Comparison of ENCODE assay signal across 10 mouse cellular contexts in the genomic region with DNA sequence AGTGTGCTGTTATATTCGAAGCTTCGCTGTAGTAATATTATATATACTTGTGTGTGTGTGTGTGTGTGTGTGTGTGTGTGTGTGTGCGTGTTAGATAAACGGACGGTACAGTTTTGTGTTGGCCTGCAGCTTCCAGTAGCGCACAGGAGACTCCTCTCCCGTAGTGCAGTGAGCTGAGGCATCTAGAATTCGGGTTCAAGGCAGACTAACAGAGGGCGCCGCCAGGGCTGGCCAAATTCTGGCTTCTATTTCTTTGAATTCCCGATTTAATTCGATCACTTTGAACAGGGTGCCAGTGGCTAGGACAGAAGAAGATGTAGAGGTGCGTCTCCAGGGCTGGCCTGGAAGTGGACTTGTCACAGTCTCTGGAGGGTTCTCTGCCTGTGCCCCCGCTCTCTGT. TPM values are rescaled to one million over a fixed set of nuclear protein-coding genes. Genes with fewer than 3 reads are reported as not detected.
DNase-seq lines count a peak whose midpoint lies in the region; ATAC-seq and TF ChIP-seq lines count a peak whose summit lies in the region.
"Had no signal": no experiment of that assay in that cellular context is flagged by ENCODE, and none has a peak within 500 bp of the region (broad histone marks: within the 10 kb centered on the region; RNA-seq: fewer than 3 reads in every experiment).

No protein-coding gene starts in this region.

- TF ChIP-seq CTCF in intestine, postnatal 0 days (IDR thresholded peaks at IDR 0.05; ENCODE audit: low read depth), result no peak
- no peak for TF ChIP-seq CTCF in midbrain, postnatal 0 days (IDR thresholded peaks at IDR 0.05)

- 16% methylated on average over 14 of the region's 14 CpGs for WGBS in heart, embryonic 15.5 days
- WGBS in embryonic facial prominence, embryonic 15.5 days, result 15% methylated on average over 14 of the region's 14 CpGs
- 23% methylated on average over 14 of the region's 14 CpGs for WGBS in intestine, postnatal 0 days
- 13% methylated on average over 14 of the region's 14 CpGs for WGBS in midbrain, postnatal 0 days

- H3K9me3 ChIP-seq in heart, embryonic 15.5 days (replicated peaks), result no peaks in the 10 kb centered on the region
- no peaks in the 10 kb centered on the region for H3K9me3 ChIP-seq in embryonic facial prominence, embryonic 15.5 days (replicated peaks)
- H3K9me3 ChIP-seq in intestine, postnatal 0 days (ENCODE audit: control insufficient read depth), result no peaks in the 10 kb centered on the region
- H3K9me3 ChIP-seq in midbrain, postnatal 0 days (ENCODE audit: low read length), result no peaks in the 10 kb centered on the region

- H3K27ac ChIP-seq in heart, embryonic 15.5 days, result no peak overlapping the region
- H3K27ac ChIP-seq in embryonic facial prominence, embryonic 15.5 days (replicated peaks), result no peak overlapping the region
- H3K27ac ChIP-seq in intestine, postnatal 0 days (ENCODE audit: low read depth, low read length), result no peak overlapping the region
- H3K27ac ChIP-seq in midbrain, postnatal 0 days (ENCODE audit: low read depth, low read length), result no peak overlapping the region
- H3K27ac ChIP-seq: heart, adult 2 months had no signal

- no peak overlapping the region for H3K9ac ChIP-seq in heart, embryonic 15.5 days
- H3K9ac ChIP-seq in embryonic facial prominence, embryonic 15.5 days, result no peak overlapping the region
- H3K9ac ChIP-seq in intestine, postnatal 0 days (ENCODE audit: low read depth, low read length), result no peak overlapping the region
- H3K9ac ChIP-seq in midbrain, postnatal 0 days (replicated peaks; ENCODE audit: low read length, poor library complexity, severe bottlenecking), result no peak overlapping the region

- peak overlapping the region; percentile 100 for H3K4me2 ChIP-seq in heart, embryonic 15.5 days
- H3K4me2 ChIP-seq in embryonic facial prominence, embryonic 15.5 days (replicated peaks), result peak overlapping the region; percentile 99
- H3K4me2 ChIP-seq in intestine, postnatal 0 days (replicated peaks; ENCODE audit: low read depth), result peak overlapping the region; percentile 98
- peak overlapping the region; percentile 100 for H3K4me2 ChIP-seq in midbrain, postnatal 0 days (ENCODE audit: low read depth, low read length, poor library complexity, severe bottlenecking)

- no peak for DNase-seq in heart, postnatal 14 days
- no peak for DNase-seq in midbrain, postnatal 0 days (ENCODE audit: low spot score)
- DNase-seq in layer of hippocampus, adult 8-10 months (ENCODE audit: low spot score in 2 of 2), result no peak
- DNase-seq in layer of hippocampus, adult 11-12 months (ENCODE audit: low spot score), result no peak
- DNase-seq: cerebellum, adult 9-10 months had no signal

- H3K4me3 ChIP-seq in heart, embryonic 15.5 days, result peak overlapping the region; percentile 70
- peak overlapping the region; percentile 61 for H3K4me3 ChIP-seq in embryonic facial prominence, embryonic 15.5 days (replicated peaks)
- peak overlapping the region; percentile 79 for H3K4me3 ChIP-seq in intestine, postnatal 0 days (ENCODE audit: low read depth, low read length)
- peak overlapping the region; percentile 50 for H3K4me3 ChIP-seq in midbrain, postnatal 0 days (ENCODE audit: low read depth, low read length)

- no peak for ATAC-seq in heart, embryonic 15.5 days (replicated peaks; ENCODE audit: insufficient number of reproducible peaks, insufficient read depth, low FRiP score, low read depth)
- no peak for ATAC-seq in embryonic facial prominence, embryonic 15.5 days (ENCODE audit: insufficient number of reproducible peaks, low FRiP score, low TSS enrichment, low read depth)
- ATAC-seq in intestine, postnatal 0 days, result no peak
- no peak for ATAC-seq in midbrain, postnatal 0 days (ENCODE audit: low FRiP score)
- ATAC-seq in megakaryocyte progenitor cell, adult 5-6 weeks (replicated peaks; ENCODE audit: poor library complexity), result no peak

- H3K27me3 ChIP-seq in heart, embryonic 15.5 days, result peaks cover 74% of the 10 kb centered on the region
- peaks cover 61% of the 10 kb centered on the region for H3K27me3 ChIP-seq in embryonic facial prominence, embryonic 15.5 days
- peaks cover 12% of the 10 kb centered on the region for H3K27me3 ChIP-seq in intestine, postnatal 0 days (replicated peaks; ENCODE audit: control insufficient read depth, insufficient read depth, low read length)
- H3K27me3 ChIP-seq in midbrain, postnatal 0 days (ENCODE audit: insufficient read depth, low read length), result peaks cover 49% of the 10 kb centered on the region

- H3K4me1 ChIP-seq in heart, embryonic 15.5 days (replicated peaks), result peaks cover 20% of the 10 kb centered on the region
- peaks cover 15% of the 10 kb centered on the region for H3K4me1 ChIP-seq in embryonic facial prominence, embryonic 15.5 days
- no peaks in the 10 kb centered on the region for H3K4me1 ChIP-seq in intestine, postnatal 0 days (replicated peaks; ENCODE audit: control insufficient read depth, insufficient read depth, low read length)
- no peaks in the 10 kb centered on the region for H3K4me1 ChIP-seq in midbrain, postnatal 0 days (ENCODE audit: insufficient read depth, low read length)

- intact Hi-C loops in heart, postnatal 14 days (cut with DNase I), result loop anchor here (5.0 kb wide), 1 partner anchor 302 kb away; no protein-coding TSS in a partner anchor

- no peaks in the 10 kb centered on the region for H3K36me3 ChIP-seq in heart, embryonic 15.5 days
- no peaks in the 10 kb centered on the region for H3K36me3 ChIP-seq in embryonic facial prominence, embryonic 15.5 days
- H3K36me3 ChIP-seq in intestine, postnatal 0 days (ENCODE audit: control insufficient read depth, insufficient read depth), result no peaks in the 10 kb centered on the region; the same call in 1 of the 2 replicates
- H3K36me3 ChIP-seq in midbrain, postnatal 0 days (ENCODE audit: insufficient read depth, low read length), result no peaks in the 10 kb centered on the region

RNA-seq across cellular contexts. Expression of a gene that starts 0.6 kb away (rescaled TPM):
- 0.15 and 0.38 TPM in 2 replicates for polyA plus RNA-seq in heart, embryonic 15.5 days (2015; fragmentation: Nextera tagmentation; extraction: Ambion mirVana)
- total RNA-seq in heart, postnatal 14 days (2021), result under 1 TPM; 0.10 to 0.14 TPM
- polyA plus RNA-seq in embryonic facial prominence, embryonic 15.5 days (2015; fragmentation: Nextera tagmentation; extraction: Ambion mirVana), result 53.0 and 54.3 TPM in 2 replicates
- polyA plus RNA-seq in intestine, postnatal 0 days (2015; fragmentation: Nextera tagmentation; extraction: Ambion mirVana), result 50.0 and 53.4 TPM in 2 replicates
- 12.9 and 13.8 TPM in 2 replicates for total RNA-seq in midbrain, postnatal 0 days (2014; rRNA removed)
- 17.8 and 19.1 TPM in 2 replicates for polyA plus RNA-seq in midbrain, postnatal 0 days (2015; fragmentation: Nextera tagmentation; extraction: Ambion mirVana)
- 10 to 100 TPM in 3 of 4 experiments, 1 to 10 TPM in 1; 9.1 to 14.5 (median 10.3) TPM for total RNA-seq in layer of hippocampus, adult 8-10 months (2022)
- 0.10 TPM in 1 of 2 replicates, not detected in the other for total RNA-seq in megakaryocyte progenitor cell, adult 5-6 weeks (2015)
- not detected in 2 replicates for total RNA-seq in megakaryocyte progenitor cell, adult 5-6 weeks (2017)
- total RNA-seq: heart, adult 2 months had no signal

RNA-seq across cellular contexts. Expression of a gene that starts 10.6 kb away (rescaled TPM):
- not detected in 2 replicates for polyA plus RNA-seq in heart, embryonic 15.5 days (2015; fragmentation: Nextera tagmentation; extraction: Ambion mirVana)
- total RNA-seq in heart, postnatal 14 days (2021), result not detected
- polyA plus RNA-seq in embryonic facial prominence, embryonic 15.5 days (2015; fragmentation: Nextera tagmentation; extraction: Ambion mirVana), result 0.14 TPM in 1 of 2 replicates, not detected in the other
- 0.13 and 0.20 TPM in 2 replicates for polyA plus RNA-seq in intestine, postnatal 0 days (2015; fragmentation: Nextera tagmentation; extraction: Ambion mirVana)
- total RNA-seq in midbrain, postnatal 0 days (2014; rRNA removed), result 0.99 TPM in 1 of 2 replicates, not detected in the other
- 0.18 and 0.23 TPM in 2 replicates for polyA plus RNA-seq in midbrain, postnatal 0 days (2015; fragmentation: Nextera tagmentation; extraction: Ambion mirVana)
- total RNA-seq in layer of hippocampus, adult 8-10 months (2022), result 1 to 10 TPM in 2 of 4 experiments, under 1 TPM in 2; 0.41 to 1.0 (median 0.83) TPM
- total RNA-seq in megakaryocyte progenitor cell, adult 5-6 weeks (2015), result not detected in 2 replicates
- not detected in 2 replicates for total RNA-seq in megakaryocyte progenitor cell, adult 5-6 weeks (2017)
- total RNA-seq: heart, adult 2 months had no signal
- polyA plus RNA-seq: heart, adult 2 months had no signal

RNA-seq across cellular contexts. Expression of a gene that starts 28.3 kb away (rescaled TPM):
- polyA plus RNA-seq in heart, embryonic 15.5 days (2015; fragmentation: Nextera tagmentation; extraction: Ambion mirVana), result not detected in 2 replicates
- total RNA-seq in heart, postnatal 14 days (2021), result not detected
- polyA plus RNA-seq in embryonic facial prominence, embryonic 15.5 days (2015; fragmentation: Nextera tagmentation; extraction: Ambion mirVana), result 19.4 and 24.8 TPM in 2 replicates
- polyA plus RNA-seq in intestine, postnatal 0 days (2015; fragmentation: Nextera tagmentation; extraction: Ambion mirVana), result 0.33 and 0.63 TPM in 2 replicates
- total RNA-seq in midbrain, postnatal 0 days (2014; rRNA removed), result 17.6 and 21.0 TPM in 2 replicates
- polyA plus RNA-seq in midbrain, postnatal 0 days (2015; fragmentation: Nextera tagmentation; extraction: Ambion mirVana), result 21.4 and 24.4 TPM in 2 replicates
- total RNA-seq in layer of hippocampus, adult 8-10 months (2022), result 100 to 1,000 TPM in 3 of 4 experiments, 10 to 100 TPM in 1; 82.3 to 115 (median 104) TPM
- total RNA-seq in megakaryocyte progenitor cell, adult 5-6 weeks (2015), result not detected in 2 replicates
- not detected in 2 replicates for total RNA-seq in megakaryocyte progenitor cell, adult 5-6 weeks (2017)
- total RNA-seq: heart, adult 2 months had no signal
- polyA plus RNA-seq: heart, adult 2 months had no signal

RNA-seq across cellular contexts. Expression of a gene that starts 47.2 kb away (rescaled TPM):
- polyA plus RNA-seq in heart, embryonic 15.5 days (2015; fragmentation: Nextera tagmentation; extraction: Ambion mirVana), result 42.9 and 43.5 TPM in 2 replicates
- total RNA-seq in heart, postnatal 14 days (2021), result 10 to 100 TPM; 19.2 to 21.5 TPM
- polyA plus RNA-seq in embryonic facial prominence, embryonic 15.5 days (2015; fragmentation: Nextera tagmentation; extraction: Ambion mirVana), result 9.5 and 13.0 TPM in 2 replicates
- polyA plus RNA-seq in intestine, postnatal 0 days (2015; fragmentation: Nextera tagmentation; extraction: Ambion mirVana), result 0.09 and 0.13 TPM in 2 replicates
- total RNA-seq in midbrain, postnatal 0 days (2014; rRNA removed), result 0.05 and 0.09 TPM in 2 replicates
- polyA plus RNA-seq in midbrain, postnatal 0 days (2015; fragmentation: Nextera tagmentation; extraction: Ambion mirVana), result 0.31 and 0.62 TPM in 2 replicates
- under 1 TPM; 0.18 to 0.61 (median 0.33) TPM for total RNA-seq in layer of hippocampus, adult 8-10 months (2022)
- not detected in 2 replicates for total RNA-seq in megakaryocyte progenitor cell, adult 5-6 weeks (2015)
- total RNA-seq in megakaryocyte progenitor cell, adult 5-6 weeks (2017), result not detected in 2 replicates

Comparison
In these comparisons a context has a peak if more than half of its experiments do, and no peak if none do; other contexts are left out.
1. RNA of a gene that starts 0.6 kb away (total RNA-seq): 12.9 to 13.8 TPM in midbrain, postnatal 0 days and 9.1 to 14.5 TPM in layer of hippocampus, adult 8-10 months; 0.10 to 0.14 TPM in heart, postnatal 14 days and 0.10 TPM in megakaryocyte progenitor cell, adult 5-6 weeks; every median in the first group is over 4 times any median in the second.
2. RNA of a gene that starts 28.3 kb away (total RNA-seq): 82.3 to 115 TPM in layer of hippocampus, adult 8-10 months and 17.6 to 21.0 TPM in midbrain, postnatal 0 days; not detected in heart, postnatal 14 days and not detected in megakaryocyte progenitor cell, adult 5-6 weeks; every median in the first group is over 10 times any median in the second.
3. Peak in every context shown above with its lines, with median percentiles within 50 percentile points of each other: H3K4me2 ChIP-seq and H3K4me3 ChIP-seq.